Mouse (Mus musculus) heart, embryonic 10.5 days (tissue): Measurements from ENCODE around the gene Olfr629. TPM values are rescaled to one million over a fixed set of nuclear protein-coding genes. Genes with fewer than 3 reads are reported as not detected.

Source experiments
- DNase-seq: peaks from one replicate; pipeline ENCODE4 v3.0.0-alpha.2; 2017; ENCODE audit warnings: low spot score
- H3K27ac ChIP-seq: fragments of 300-500 bp; sonication (generic); 2 replicates; pipeline ENCODE4 v1.5.1; 2016; ENCODE audit warnings: mild to moderate bottlenecking
- H3K27me3 ChIP-seq: fragments of 300-500 bp; sonication (generic); 2 replicates; pipeline ENCODE4 v1.6.1; 2016; ENCODE audit warnings: mild to moderate bottlenecking; ENCODE audit not compliant: poor library complexity, insufficient read depth, severe bottlenecking
- H3K36me3 ChIP-seq: fragments of 300-500 bp; sonication (generic); 2 replicates; pipeline ENCODE4 v1.6.1; 2016; ENCODE audit warnings: mild to moderate bottlenecking, moderate library complexity
- H3K4me1 ChIP-seq: fragments of 300-500 bp; sonication (generic); 2 replicates; pipeline ENCODE4 v1.6.1; 2016; ENCODE audit warnings: mild to moderate bottlenecking
- H3K4me3 ChIP-seq: fragments of 300-500 bp; sonication (generic); 2 replicates; pipeline ENCODE4 v1.5.1; 2016; ENCODE audit warnings: mild to moderate bottlenecking, moderate library complexity
- H3K9me3 ChIP-seq: fragments of 300-500 bp; sonication (generic); 2 replicates; pipeline ENCODE4 v1.6.1; 2016; ENCODE audit warnings: mild to moderate bottlenecking, moderate library complexity
- WGBS: fragments of 180-500 bp; shearing (Covaris S2); methylation state at CpG from one replicate; pipeline ENCODE4 v1.1.7; 2016; 5-methylcytosine and 5-hydroxymethylcytosine counted together
- polyA plus RNA-seq: library from polyadenylated mRNA; unstranded; fragments of >200 nt; fragmentation: Nextera tagmentation; extraction: Ambion mirVana; gene quantifications from 2 replicates; pipeline ENCODE4 v1.2.1, GENCODE M21; 2016

Olfr629 gene
- polyA plus RNA-seq, 1 experiment from 2014 or later = not detected

GRCm38 (mm10) chr7:103699469-103699868 lies 45.3 kb downstream of the Olfr629 start:
- Histone ChIP-seq H3K4me1 (no peaks in the 10 kb centered on the region), H3K27me3 (no peaks in the 10 kb centered on the region), H3K9me3 (no peaks in the 10 kb centered on the region), H3K36me3 (no peaks in the 10 kb centered on the region), H3K27ac (no peak overlapping the region), H3K4me3 (no peak overlapping the region)
- DNase-seq = no peak
- WGBS = 90% methylated on average over 4 of the region's 4 CpGs

Other genes starting within 250 kb of the Olfr629 start
- gene Olfr609, start 246.9 kb downstream of the Olfr629 start, polyA plus RNA-seq = not detected in 2 replicates
- not detected in 2 replicates for gene Olfr610, start 232.8 kb downstream of the Olfr629 start, polyA plus RNA-seq
- not detected in 2 replicates for gene Olfr611, start 224.1 kb downstream of the Olfr629 start, polyA plus RNA-seq
- gene Olfr612, start 202.2 kb downstream of the Olfr629 start, polyA plus RNA-seq = not detected in 2 replicates
- not detected in 2 replicates for gene Olfr613, start 196.9 kb downstream of the Olfr629 start, polyA plus RNA-seq
- gene Olfr615, start 188.9 kb downstream of the Olfr629 start, polyA plus RNA-seq = not detected in 2 replicates
- gene Olfr616, start 175.8 kb downstream of the Olfr629 start, polyA plus RNA-seq = not detected in 2 replicates
- gene Olfr617, start 171.9 kb downstream of the Olfr629 start, polyA plus RNA-seq = not detected in 2 replicates
- gene Olfr618, start 154.8 kb downstream of the Olfr629 start, polyA plus RNA-seq = not detected in 2 replicates
- gene Olfr619, start 144.4 kb downstream of the Olfr629 start, polyA plus RNA-seq = not detected in 2 replicates
- gene Olfr620, start 132.4 kb downstream of the Olfr629 start, polyA plus RNA-seq = not detected in 2 replicates
- not detected in 2 replicates for gene Olfr622, start 102.2 kb downstream of the Olfr629 start, polyA plus RNA-seq
- not detected in 2 replicates for gene Olfr623, start 81.2 kb downstream of the Olfr629 start, polyA plus RNA-seq
- not detected in 2 replicates for gene Olfr624, start 73.8 kb downstream of the Olfr629 start, polyA plus RNA-seq
- gene Olfr625-ps1, start 62.2 kb downstream of the Olfr629 start, polyA plus RNA-seq = not detected in 2 replicates
- not detected in 2 replicates for gene Olfr243, start 30.3 kb downstream of the Olfr629 start, polyA plus RNA-seq
- not detected in 2 replicates for gene Olfr628, start 14.6 kb downstream of the Olfr629 start, polyA plus RNA-seq
- gene Olfr630, start 12.4 kb upstream of the Olfr629 start, polyA plus RNA-seq = not detected in 2 replicates
- gene Olfr69, start 26.7 kb upstream of the Olfr629 start, polyA plus RNA-seq = not detected in 2 replicates
- gene Olfr68, start 34.8 kb upstream of the Olfr629 start, polyA plus RNA-seq = not detected in 2 replicates
- gene Olfr67, start 46.9 kb upstream of the Olfr629 start, polyA plus RNA-seq = not detected in 2 replicates
- gene Hbb-bt, start 69.1 kb upstream of the Olfr629 start, polyA plus RNA-seq = 442 and 979 TPM in 2 replicates
- 173 and 274 TPM in 2 replicates for gene Hbb-bs, start 83.2 kb upstream of the Olfr629 start, polyA plus RNA-seq
- gene Hbb-bh2, start 95.6 kb upstream of the Olfr629 start, polyA plus RNA-seq = 0.28 and 1.2 TPM in 2 replicates
- gene Hbb-bh1, start 98.2 kb upstream of the Olfr629 start, polyA plus RNA-seq = 8,898 and 9,884 TPM in 2 replicates
- gene Hbb-y, start 108.3 kb upstream of the Olfr629 start, polyA plus RNA-seq = 17,516 and 23,478 TPM in 2 replicates
- gene Olfr66, start 141.3 kb upstream of the Olfr629 start, polyA plus RNA-seq = not detected in 2 replicates
- gene Olfr64, start 149.5 kb upstream of the Olfr629 start, polyA plus RNA-seq = not detected in 2 replicates
- not detected in 2 replicates for gene Olfr65, start 158.5 kb upstream of the Olfr629 start, polyA plus RNA-seq
- not detected in 2 replicates for gene Olfr631, start 183.9 kb upstream of the Olfr629 start, polyA plus RNA-seq
- not detected in 2 replicates for gene Olfr632, start 189.4 kb upstream of the Olfr629 start, polyA plus RNA-seq
- not detected in 2 replicates for gene Olfr633, start 199.5 kb upstream of the Olfr629 start, polyA plus RNA-seq
- not detected in 2 replicates for gene Olfr635, start 226.2 kb upstream of the Olfr629 start, polyA plus RNA-seq